Mouse (Mus musculus) lung, adult 18-20 months (tissue): ENCODE results near the gene Il17rb.
A peak's percentile ranks its signal among the peaks of the same experiment; 100 is the strongest.

Experiments used
- DNase-seq, 2 experiments: peaks; one replicate each; pipeline ENCODE4 v3.0.0; 2022; ENCODE audit warnings: mixed read lengths in 2 of 2

Gene Il17rb

GRCm38 (mm10) chr14:30015008-30015407 is 6.3 kb upstream of the Il17rb start:
- no peak for DNase-seq

- no peak for DNase-seq
Observed at GRCm38 (mm10) chr14:30014487-30014886, 5.8 kb upstream of the Il17rb start.

GRCm38 (mm10) chr14:30011886-30012560 is 3.3 kb upstream of the Il17rb start:
- no peak for DNase-seq

- DNase-seq, result peak; percentile 52 to 66
Observed at GRCm38 (mm10) chr14:30009864-30010560, 1.3 kb upstream of the Il17rb start.

GRCm38 (mm10) chr14:29999475-29999811 is 9.3 kb downstream of the Il17rb start:
- DNase-seq, result no peak

- no peak for DNase-seq
Observed at GRCm38 (mm10) chr14:29998747-29999474, 9.8 kb downstream of the Il17rb start.

- no peak for DNase-seq
Observed at GRCm38 (mm10) chr14:29997345-29997744, 11.4 kb downstream of the Il17rb start.

GRCm38 (mm10) chr14:29996000-29996751 is 12.5 kb downstream of the Il17rb start:
- no peak for DNase-seq

- no peak for DNase-seq
Observed at GRCm38 (mm10) chr14:29994976-29995375, 13.7 kb downstream of the Il17rb start.

GRCm38 (mm10) chr14:29988337-29988736 is 20.4 kb downstream of the Il17rb start:
- DNase-seq, result no peak

GRCm38 (mm10) chr14:29987739-29988138 is 21.0 kb downstream of the Il17rb start:
- DNase-seq, result no peak

- no peak for DNase-seq
Observed at GRCm38 (mm10) chr14:29987276-29987675, 21.4 kb downstream of the Il17rb start.

- DNase-seq, result no peak
Observed at GRCm38 (mm10) chr14:29986096-29986495, 22.6 kb downstream of the Il17rb start.

- DNase-seq, result no peak
Observed at GRCm38 (mm10) chr14:29980447-29981205, 28.1 kb downstream of the Il17rb start.

- DNase-seq, result peak; percentile 94 to 95
Observed at GRCm38 (mm10) chr14:29978254-29979204, 30.2 kb downstream of the Il17rb start, which contains the start of gene Actr8. Gene Actr8 (plus strand): TSS chr14:29978337.

GRCm38 (mm10) chr14:29976927-29977326 is 31.8 kb downstream of the Il17rb start:
- no peak for DNase-seq

GRCm38 (mm10) chr14:29971993-29972392 is 36.7 kb downstream of the Il17rb start:
- peak in 1 of 2 experiments; percentile 7 for DNase-seq

- DNase-seq, result no peak
Observed at GRCm38 (mm10) chr14:29971446-29971845, 37.2 kb downstream of the Il17rb start.

- DNase-seq, result peak; percentile 98 to 99
Observed at GRCm38 (mm10) chr14:29968075-29968821, 40.4 kb downstream of the Il17rb start, which contains the start of gene Selenok. Gene Selenok (plus strand): TSS chr14:29968308.

- no peak for DNase-seq
Observed at GRCm38 (mm10) chr14:29967611-29968010, 41.1 kb downstream of the Il17rb start.
